Mouse (Mus musculus) MEL (cell line): ENCODE results near the gene Acad10. TPM values are rescaled to one million over a fixed set of nuclear protein-coding genes. Genes with fewer than 3 reads are reported as not detected.

Source experiments
- DNase-seq: peaks from one replicate; pipeline ENCODE4 v3.0.0; 2011; ENCODE audit warnings: low read depth, low spot score
- H3K27ac ChIP-seq: 2 replicates; pipeline ENCODE4 v1.5.1; 2012; ENCODE audit warnings: low read depth, mild to moderate bottlenecking, control low read depth, low read length, moderate library complexity; ENCODE audit not compliant: control insufficient read depth
- H3K27me3 ChIP-seq, 2 experiments: fragments of 150-350 bp in 1 of 2; sonication (generic) in 1 of 2; 2 replicates each; pipeline ENCODE4 v1.6.1; 2012; ENCODE audit warnings: low read length in 2 of 2, mild to moderate bottlenecking in 2 of 2, improper control_type of control experiment in 1 of 2, moderate library complexity in 1 of 2; ENCODE audit not compliant: insufficient read depth in 2 of 2, control insufficient read depth in 1 of 2
- H3K36me3 ChIP-seq, 2 experiments: 2 replicates each; pipeline ENCODE4 v1.6.1; 2012 to 2014; ENCODE audit warnings: low read length in 2 of 2, improper control_type of control experiment in 1 of 2, inconsistent platforms in 1 of 2, mild to moderate bottlenecking in 1 of 2; ENCODE audit not compliant: insufficient read depth in 2 of 2, control insufficient read depth in 1 of 2
- H3K4me1 ChIP-seq, 2 experiments: fragments of 150-350 bp in 1 of 2; sonication (generic) in 1 of 2; 2 replicates each; pipeline ENCODE4 v1.6.1; 2012; ENCODE audit warnings: low read length in 2 of 2, improper control_type of control experiment in 1 of 2, mild to moderate bottlenecking in 1 of 2; ENCODE audit not compliant: insufficient read depth in 2 of 2, control insufficient read depth in 1 of 2
- H3K4me3 ChIP-seq, 2 experiments: fragments of 150-350 bp in 1 of 2; sonication (generic) in 1 of 2; 2 replicates each; pipeline ENCODE4 v1.5.1; 2012; ENCODE audit warnings: low read depth in 2 of 2, low read length in 2 of 2, mild to moderate bottlenecking in 2 of 2, moderate library complexity in 2 of 2, control low read depth in 1 of 2, improper control_type of control experiment in 1 of 2; ENCODE audit not compliant: control insufficient read depth in 1 of 2, insufficient read depth in 1 of 2
- H3K79me2 ChIP-seq: 2 replicates; pipeline ENCODE4 v1.6.1; 2012; ENCODE audit warnings: mild to moderate bottlenecking, low read length, moderate library complexity; ENCODE audit not compliant: control insufficient read depth, poor library complexity, insufficient read depth
- H3K9ac ChIP-seq: 2 replicates; pipeline ENCODE4 v1.6.1; 2012; ENCODE audit warnings: low read depth, mild to moderate bottlenecking, control low read depth, low read length, moderate library complexity; ENCODE audit not compliant: control insufficient read depth, poor library complexity, severe bottlenecking
- H3K9me3 ChIP-seq: fragments of 150-350 bp; sonication (generic); replicated peaks from 2 replicates; pipeline ENCODE4 v1.6.1; 2012; ENCODE audit warnings: mild to moderate bottlenecking, low read length, improper control_type of control experiment, moderate library complexity; ENCODE audit not compliant: insufficient read depth
- CHD1 ChIP-seq: IDR thresholded peaks from 2 replicates; pipeline ENCODE4 v1.6.1; 2012; ENCODE audit warnings: low read depth, mild to moderate bottlenecking, inconsistent platforms, low read length, improper control_type of control experiment
- E2F4 ChIP-seq: IDR thresholded peaks from 2 replicates; pipeline ENCODE4 v1.6.1; 2011; ENCODE audit warnings: low read depth, low read length, improper control_type of control experiment, borderline replicate concordance
- ETS1 ChIP-seq: IDR thresholded peaks from 2 replicates; pipeline ENCODE4 v1.6.1; 2012; ENCODE audit warnings: low read depth, mild to moderate bottlenecking, inconsistent platforms, low read length, improper control_type of control experiment, moderate library complexity
- JUND ChIP-seq: IDR thresholded peaks from 2 replicates; pipeline ENCODE4 v1.6.1; 2011; ENCODE audit warnings: low read depth, mild to moderate bottlenecking, improper control_type of control experiment, low read length
- MAFK ChIP-seq: IDR thresholded peaks from 2 replicates; pipeline ENCODE4 v1.6.1; 2011; ENCODE audit warnings: low read depth, mild to moderate bottlenecking, low read length, improper control_type of control experiment, borderline replicate concordance
- MAX ChIP-seq: IDR thresholded peaks from 2 replicates; pipeline ENCODE4 v1.6.1; 2011; ENCODE audit warnings: low read length, improper control_type of control experiment
- MEF2A ChIP-seq: IDR thresholded peaks from 2 replicates; pipeline ENCODE4 v1.6.1; 2014; ENCODE audit warnings: low read depth, mild to moderate bottlenecking, inconsistent platforms, low read length, improper control_type of control experiment; ENCODE audit not compliant: poor library complexity, insufficient replicate concordance, severe bottlenecking; ENCODE audit errors: extremely low read depth
- NELFE ChIP-seq: IDR thresholded peaks from 2 replicates; pipeline ENCODE4 v1.6.1; 2011; ENCODE audit warnings: low read depth, low read length, improper control_type of control experiment
- NRF1 ChIP-seq: IDR thresholded peaks from 2 replicates; pipeline ENCODE4 v1.6.1; 2014; ENCODE audit warnings: low read depth, mild to moderate bottlenecking, inconsistent platforms, low read length, improper control_type of control experiment, moderate library complexity; ENCODE audit not compliant: poor library complexity, insufficient read depth, severe bottlenecking
- POLR2A ChIP-seq, 2 experiments: IDR thresholded peaks; 2 replicates each; pipeline ENCODE4 v1.6.1; 2011 to 2012; ENCODE audit warnings: low read length in 2 of 2, mild to moderate bottlenecking in 2 of 2, control low read depth in 1 of 2, improper control_type of control experiment in 1 of 2, low read depth in 1 of 2, moderate library complexity in 1 of 2; ENCODE audit not compliant: control insufficient read depth in 1 of 2, insufficient read depth in 1 of 2, poor library complexity in 1 of 2
- RAD21 ChIP-seq: IDR thresholded peaks from 2 replicates; pipeline ENCODE4 v1.6.1; 2011; ENCODE audit warnings: mild to moderate bottlenecking, low read depth, low read length, improper control_type of control experiment
- SMC3 ChIP-seq: IDR thresholded peaks from 2 replicates; pipeline ENCODE4 v1.6.1; 2011; ENCODE audit warnings: low read depth, low read length, improper control_type of control experiment
- TAL1 ChIP-seq: IDR thresholded peaks from 2 replicates; pipeline ENCODE4 v1.6.1; 2012; ENCODE audit warnings: mild to moderate bottlenecking, inconsistent platforms, low read length, moderate library complexity, mixed read lengths
- TBP ChIP-seq: IDR thresholded peaks from 2 replicates; pipeline ENCODE4 v1.8.0; 2011; ENCODE audit warnings: low read depth, low read length, improper control_type of control experiment
- TCF12 ChIP-seq: IDR thresholded peaks from 2 replicates; pipeline ENCODE4 v1.6.1; 2014; ENCODE audit warnings: low read depth, mild to moderate bottlenecking, inconsistent platforms, low read length, improper control_type of control experiment, moderate library complexity
- UBTF ChIP-seq: IDR thresholded peaks from 2 replicates; pipeline ENCODE4 v1.6.1; 2012; ENCODE audit warnings: low read depth, mild to moderate bottlenecking, inconsistent platforms, low read length, improper control_type of control experiment, moderate library complexity, borderline replicate concordance; ENCODE audit not compliant: insufficient read depth
- ZC3H11A ChIP-seq: IDR thresholded peaks from 2 replicates; pipeline ENCODE4 v1.6.1; 2012; ENCODE audit warnings: low read depth, mild to moderate bottlenecking, inconsistent platforms, low read length, improper control_type of control experiment
- ZKSCAN1 ChIP-seq: IDR thresholded peaks from 2 replicates; pipeline ENCODE4 v1.6.1; 2012; ENCODE audit warnings: low read depth, mild to moderate bottlenecking, inconsistent platforms, low read length, improper control_type of control experiment, moderate library complexity
- ZNF384 ChIP-seq: IDR thresholded peaks from 2 replicates; pipeline ENCODE4 v1.6.1; 2012; ENCODE audit warnings: low read depth, mild to moderate bottlenecking, inconsistent platforms, low read length, improper control_type of control experiment
- polyA plus RNA-seq, 2 experiments: library from polyadenylated mRNA; stranded (reverse) in 1 of 2; unstranded in 1 of 2; fragments of >175 nt in 1 of 2; fragments of >200 nt in 1 of 2; gene quantifications; 2 replicates each; pipeline versions ENCODE4 v1.2.1 to v1.2.4; 2012; ENCODE audit warnings: low replicate concordance in 2 of 2, low read depth in 1 of 2; ENCODE audit not compliant: insufficient read length in 2 of 2, insufficient read depth in 1 of 2, missing spikeins in 1 of 2
- total RNA-seq: library from RNA; depleted of rRNA; stranded (reverse); fragments of 300-350 nt; gene quantifications from 2 replicates; pipeline ENCODE4 v1.2.3, GENCODE M21; 2012

The Acad10 gene
- total and polyA plus RNA-seq, 3 experiments = 4.4 to 5.9 TPM; not detected in 1

GRCm38 (mm10) chr5:121591417-121592063 lies 68.8 kb downstream of the Acad10 start:
- Histone ChIP-seq H3K4me1 (peaks cover 14 to 39% of the 10 kb centered on the region in 2 experiments), H3K27ac (no peak overlapping the region), H3K4me3 (peak overlapping the region in 1 of 2 experiments; percentile 17; a peak in 1 of 4 replicates), H3K9me3 (no peaks in the 10 kb centered on the region), H3K27me3 (no peaks in the 10 kb centered on the region), H3K9ac (no peak overlapping the region), H3K36me3 (peaks cover 0 to 35% of the 10 kb centered on the region in 2 experiments; a peak in 2 of 4 replicates), H3K79me2 (peaks cover 13% of the 10 kb centered on the region)
- TF ChIP-seq E2F4 = no peak
- peak; percentile 41; the same call in 1 of the 2 replicates for TF ChIP-seq ZNF384
- peak; percentile 23 for DNase-seq

GRCm38 (mm10) chr5:121589928-121590327 lies 70.4 kb downstream of the Acad10 start:
- Histone ChIP-seq H3K27me3 (no peaks in the 10 kb centered on the region), H3K79me2 (peaks cover 16% of the 10 kb centered on the region), H3K36me3 (peaks cover 0 to 30% of the 10 kb centered on the region in 2 experiments; a peak in 2 of 4 replicates), H3K9ac (no peak overlapping the region), H3K9me3 (no peaks in the 10 kb centered on the region), H3K4me3 (no peak overlapping the region), H3K27ac (no peak overlapping the region), H3K4me1 (peaks cover 19 to 33% of the 10 kb centered on the region in 2 experiments)
- no peak for DNase-seq
- no peak for TF ChIP-seq NELFE
- no peak for TF ChIP-seq POLR2A (IDR thresholded peaks at IDR 0.05; ENCODE audit: control insufficient read depth in 1 of 2, insufficient read depth in 1 of 2, low read depth in 1 of 2, low read length in 2 of 2, poor library complexity in 1 of 2)
- no peak for TF ChIP-seq ZNF384
- no peak for TF ChIP-seq UBTF
- no peak for TF ChIP-seq ZKSCAN1
- TF ChIP-seq MAX = no peak
- no peak for TF ChIP-seq ETS1
- no peak for TF ChIP-seq JUND
- no peak for TF ChIP-seq SMC3
- no peak for TF ChIP-seq ZC3H11A
- no peak for TF ChIP-seq TAL1
- no peak for TF ChIP-seq TBP
- no peak for TF ChIP-seq TCF12
- TF ChIP-seq CHD1 = no peak
- no peak for TF ChIP-seq MEF2A
- no peak for TF ChIP-seq NRF1
- no peak for TF ChIP-seq MAFK
- TF ChIP-seq RAD21 = no peak
